Comparison of ENCODE assay signal across 12 mouse cellular contexts in the genomic region with DNA sequence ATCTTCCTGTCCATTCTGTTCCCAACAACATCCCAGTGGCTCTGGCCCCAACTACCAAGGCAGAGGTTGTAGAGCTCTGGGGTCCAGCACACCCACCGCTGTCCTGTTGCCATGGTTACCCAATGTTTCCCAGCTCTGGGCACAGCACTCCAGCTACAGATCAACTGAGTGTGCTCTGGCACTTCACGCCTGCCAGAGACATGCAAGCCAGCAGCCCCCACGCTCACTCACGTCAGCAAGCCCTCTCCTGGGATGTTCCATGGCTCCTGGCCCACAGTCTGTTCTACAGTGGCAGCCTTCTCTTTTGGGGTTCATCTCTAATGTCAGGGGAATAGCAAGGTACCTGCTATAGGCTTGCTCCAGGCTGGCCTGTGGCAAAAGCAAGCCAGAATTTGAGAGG. TPM values are rescaled to one million over a fixed set of nuclear protein-coding genes. Genes with fewer than 3 reads are reported as not detected.
DNase-seq lines count a peak whose midpoint lies in the region; ATAC-seq and TF ChIP-seq lines count a peak whose summit lies in the region.
"Had no signal": no experiment of that assay in that cellular context is flagged by ENCODE, and none has a peak within 500 bp of the region (broad histone marks: within the 10 kb centered on the region; RNA-seq: fewer than 3 reads in every experiment).

No protein-coding gene starts in this region.

- TF ChIP-seq CTCF in embryonic fibroblast, embryonic 13.5 days (IDR thresholded peaks at IDR 0.05; ENCODE audit: borderline replicate concordance, insufficient read depth, low read length) = no peak
- TF ChIP-seq CTCF in liver, postnatal 0 days (IDR thresholded peaks at IDR 0.05; ENCODE audit: low read depth) = no peak

- peak; percentile 96 for DNase-seq in heart, adult 11 months
- peak; percentile 22 for DNase-seq in NIH3T3 (ENCODE audit: low read depth)
- DNase-seq in left cerebral cortex, adult 11 months (ENCODE audit: low spot score) = peak; percentile 60
- DNase-seq in liver, postnatal 0 days = no peak
- DNase-seq in T-cell, adult 2 months (ENCODE audit: low spot score) = no peak
- DNase-seq: kidney, postnatal 4 days; spleen, adult 18-20 months; thymus, adult 18-20 months had no signal

- H3K27me3 ChIP-seq in heart, embryonic 12.5 days (replicated peaks) = no peaks in the 10 kb centered on the region
- H3K27me3 ChIP-seq in liver, postnatal 0 days (ENCODE audit: insufficient read depth, low read length) = no peaks in the 10 kb centered on the region
- no peaks in the 10 kb centered on the region for H3K27me3 ChIP-seq in kidney, embryonic 15.5 days

- 83% methylated on average over 4 of the region's 4 CpGs for WGBS in heart, embryonic 12.5 days
- 89% methylated on average over 4 of the region's 4 CpGs for WGBS in liver, postnatal 0 days (ENCODE audit: insufficient replicate concordance)
- whole genome bisulfite sequencing in kidney, embryonic 15.5 days = 81% methylated on average over 4 of the region's 4 CpGs

- H3K9me3 ChIP-seq in heart, embryonic 12.5 days (replicated peaks) = no peaks in the 10 kb centered on the region
- H3K9me3 ChIP-seq in liver, postnatal 0 days (ENCODE audit: low read length) = no peaks in the 10 kb centered on the region
- H3K9me3 ChIP-seq in kidney, embryonic 15.5 days (replicated peaks) = no peaks in the 10 kb centered on the region

- H3K4me1 ChIP-seq in heart, embryonic 12.5 days (replicated peaks) = peaks cover 57% of the 10 kb centered on the region
- peaks cover 28% of the 10 kb centered on the region; the same call in 1 of the 2 replicates for H3K4me1 ChIP-seq in embryonic fibroblast, embryonic 13.5 days (ENCODE audit: control insufficient read depth, insufficient read depth, low read length)
- peaks cover 16% of the 10 kb centered on the region for H3K4me1 ChIP-seq in liver, postnatal 0 days (ENCODE audit: insufficient read depth)
- H3K4me1 ChIP-seq in kidney, embryonic 15.5 days = peaks cover 22% of the 10 kb centered on the region

- no peak overlapping the region for H3K9ac ChIP-seq in heart, embryonic 12.5 days
- H3K9ac ChIP-seq in liver, postnatal 0 days (replicated peaks) = no peak overlapping the region
- no peak overlapping the region for H3K9ac ChIP-seq in kidney, embryonic 15.5 days
- H3K9ac ChIP-seq: liver, embryonic 14.5 days had no signal

- no peak for TF ChIP-seq POLR2A in embryonic fibroblast, embryonic 13.5 days (IDR thresholded peaks at IDR 0.05; ENCODE audit: low read depth, low read length)

- H3K36me3 ChIP-seq in heart, embryonic 12.5 days = peaks cover 11% of the 10 kb centered on the region; the same call in 1 of the 2 replicates
- H3K36me3 ChIP-seq in liver, postnatal 0 days (replicated peaks; ENCODE audit: insufficient read depth, low read length) = no peaks in the 10 kb centered on the region
- 0 out of 2 replicates have a peak, but pooled peaks cover 7% of the 10 kb centered on the region for H3K36me3 ChIP-seq in kidney, embryonic 15.5 days

- H3K4me3 ChIP-seq in heart, embryonic 12.5 days = no peak overlapping the region
- no peak overlapping the region for H3K4me3 ChIP-seq in embryonic fibroblast, embryonic 13.5 days (ENCODE audit: insufficient read depth, low read length)
- H3K4me3 ChIP-seq in liver, postnatal 0 days (ENCODE audit: low read depth, low read length) = no peak overlapping the region
- no peak overlapping the region for H3K4me3 ChIP-seq in kidney, embryonic 15.5 days (replicated peaks)

- H3K4me2 ChIP-seq in heart, embryonic 12.5 days = no peak overlapping the region
- H3K4me2 ChIP-seq in liver, postnatal 0 days (ENCODE audit: low read depth, low read length) = no peak overlapping the region
- H3K4me2 ChIP-seq in kidney, embryonic 15.5 days = no peak overlapping the region

- no peak for ATAC-seq in heart, embryonic 12.5 days (ENCODE audit: insufficient number of reproducible peaks, low FRiP score)
- no peak for ATAC-seq in liver, postnatal 0 days
- no peak for ATAC-seq in kidney, embryonic 15.5 days (replicated peaks; ENCODE audit: low FRiP score)

- TF ChIP-seq EP300 in liver, postnatal 0 days (IDR thresholded peaks at IDR 0.05; ENCODE audit: low read depth) = no peak

- no peak overlapping the region for H3K27ac ChIP-seq in heart, embryonic 12.5 days (ENCODE audit: poor library complexity, severe bottlenecking)
- peak overlapping the region; percentile 43; the same call in 1 of the 2 replicates for H3K27ac ChIP-seq in embryonic fibroblast, embryonic 13.5 days (ENCODE audit: insufficient read depth, low read length)
- H3K27ac ChIP-seq in liver, postnatal 0 days (ENCODE audit: low read depth) = no peak overlapping the region
- no peak overlapping the region for H3K27ac ChIP-seq in kidney, embryonic 15.5 days
- H3K27ac ChIP-seq: liver, embryonic 14.5 days had no signal

RNA-seq across cellular contexts. Expression of a gene that starts 13.5 kb away (rescaled TPM):
- 12.6 and 14.0 TPM in 2 replicates for polyA plus RNA-seq in heart, embryonic 12.5 days (2016; fragmentation: Nextera tagmentation; extraction: Ambion mirVana)
- 21.4 and 31.7 TPM in 2 replicates for polyA plus RNA-seq in embryonic fibroblast, embryonic 13.5 days (2011; ENCODE audit: insufficient read length, low read depth, missing spikeins)
- polyA plus RNA-seq in liver, postnatal 0 days (2015; fragmentation: Nextera tagmentation; extraction: Ambion mirVana) = 4.2 and 5.4 TPM in 2 replicates
- 20.0 and 23.5 TPM in 2 replicates for polyA plus RNA-seq in kidney, embryonic 15.5 days (2015; fragmentation: Nextera tagmentation; extraction: Ambion mirVana)

RNA-seq across cellular contexts. Expression of a gene that starts 23.9 kb away (rescaled TPM):
- 0.22 and 0.33 TPM in 2 replicates for polyA plus RNA-seq in heart, embryonic 12.5 days (2016; fragmentation: Nextera tagmentation; extraction: Ambion mirVana)
- 0.58 and 1.5 TPM in 2 replicates for polyA plus RNA-seq in embryonic fibroblast, embryonic 13.5 days (2011; ENCODE audit: insufficient read length, low read depth, missing spikeins)
- not detected in 2 replicates for polyA plus RNA-seq in liver, postnatal 0 days (2015; fragmentation: Nextera tagmentation; extraction: Ambion mirVana)
- 5.9 and 6.0 TPM in 2 replicates for polyA plus RNA-seq in kidney, embryonic 15.5 days (2015; fragmentation: Nextera tagmentation; extraction: Ambion mirVana)

RNA-seq across cellular contexts. Expression of a gene that starts 23.9 kb away (rescaled TPM):
- polyA plus RNA-seq in heart, embryonic 12.5 days (2016; fragmentation: Nextera tagmentation; extraction: Ambion mirVana) = 14.9 and 15.0 TPM in 2 replicates
- 13.7 and 15.6 TPM in 2 replicates for polyA plus RNA-seq in embryonic fibroblast, embryonic 13.5 days (2011; ENCODE audit: insufficient read length, low read depth, missing spikeins)
- polyA plus RNA-seq in liver, postnatal 0 days (2015; fragmentation: Nextera tagmentation; extraction: Ambion mirVana) = 2.6 and 2.7 TPM in 2 replicates
- 17.9 and 21.0 TPM in 2 replicates for polyA plus RNA-seq in kidney, embryonic 15.5 days (2015; fragmentation: Nextera tagmentation; extraction: Ambion mirVana)

RNA-seq across cellular contexts. Expression of a gene that starts 29.7 kb away (rescaled TPM):
- polyA plus RNA-seq in heart, embryonic 12.5 days (2016; fragmentation: Nextera tagmentation; extraction: Ambion mirVana) = 1.00 and 1.8 TPM in 2 replicates
- 215 and 351 TPM in 2 replicates for polyA plus RNA-seq in embryonic fibroblast, embryonic 13.5 days (2011; ENCODE audit: insufficient read length, low read depth, missing spikeins)
- polyA plus RNA-seq in liver, postnatal 0 days (2015; fragmentation: Nextera tagmentation; extraction: Ambion mirVana) = 0.07 and 0.38 TPM in 2 replicates
- 21.1 and 24.1 TPM in 2 replicates for polyA plus RNA-seq in kidney, embryonic 15.5 days (2015; fragmentation: Nextera tagmentation; extraction: Ambion mirVana)

RNA-seq across cellular contexts. Expression of a gene that starts 43.2 kb away (rescaled TPM):
- polyA plus RNA-seq in heart, embryonic 12.5 days (2016; fragmentation: Nextera tagmentation; extraction: Ambion mirVana) = 115 TPM in 2 replicates
- polyA plus RNA-seq in embryonic fibroblast, embryonic 13.5 days (2011; ENCODE audit: insufficient read length, low read depth, missing spikeins) = 29.9 and 46.6 TPM in 2 replicates
- polyA plus RNA-seq in liver, postnatal 0 days (2015; fragmentation: Nextera tagmentation; extraction: Ambion mirVana) = 49.3 and 52.3 TPM in 2 replicates
- polyA plus RNA-seq in kidney, embryonic 15.5 days (2015; fragmentation: Nextera tagmentation; extraction: Ambion mirVana) = 128 and 133 TPM in 2 replicates

Comparison
In these comparisons a context has a peak if more than half of its experiments do, and no peak if none do; other contexts are left out.
1. DNase-seq: peak in heart, adult 11 months (single experiment), NIH3T3 (single experiment) and left cerebral cortex, adult 11 months (single experiment); none in liver, postnatal 0 days (single experiment) and T-cell, adult 2 months (single experiment).